Mouse (Mus musculus) lung, adult 2 months (tissue): ENCODE data around the gene Med27. TPM values are rescaled to one million over a fixed set of nuclear protein-coding genes. Genes with fewer than 3 reads are reported as not detected.

Experiments
- DNase-seq: peaks from one replicate; pipeline ENCODE4 v3.0.0; 2022
- H3K4me1 ChIP-seq: fragments of 200-500 bp; 2 replicates; pipeline ENCODE4 v1.6.1; 2011; ENCODE audit warnings: low read length; ENCODE audit not compliant: control insufficient read depth, insufficient read depth
- H3K4me3 ChIP-seq: fragments of 200-500 bp; replicated peaks from 2 replicates; pipeline ENCODE3; 2011; ENCODE audit warnings: low read depth, mild to moderate bottlenecking, control low read depth, low read length; ENCODE audit errors: extremely low read depth
- CTCF ChIP-seq: fragments of 200-500 bp; IDR thresholded peaks from 2 replicates; pipeline ENCODE4 v1.5.1; 2011; ENCODE audit warnings: mild to moderate bottlenecking, low read length, control low read depth; ENCODE audit not compliant: insufficient read depth
- POLR2A ChIP-seq: fragments of 200-500 bp; IDR thresholded peaks from 2 replicates; pipeline ENCODE4 v1.6.1; 2011; ENCODE audit warnings: low read depth, mild to moderate bottlenecking, control low read depth, low read length, borderline replicate concordance; ENCODE audit errors: extremely low read depth
- WGBS: fragments of 180-500 bp; shearing (Covaris S2); methylation state at CpG from one replicate; pipeline ENCODE4 v1.1.7; 2018; 5-methylcytosine and 5-hydroxymethylcytosine counted together
- polyA plus RNA-seq: library from polyadenylated mRNA; depleted of rRNA; stranded (reverse); fragments of >200 nt; gene quantifications from 2 replicates; pipeline ENCODE4 v1.2.3, GENCODE M21; 2012

The Med27 gene
- polyA plus RNA-seq, 1 experiment, result 38.7 TPM

DNA sequence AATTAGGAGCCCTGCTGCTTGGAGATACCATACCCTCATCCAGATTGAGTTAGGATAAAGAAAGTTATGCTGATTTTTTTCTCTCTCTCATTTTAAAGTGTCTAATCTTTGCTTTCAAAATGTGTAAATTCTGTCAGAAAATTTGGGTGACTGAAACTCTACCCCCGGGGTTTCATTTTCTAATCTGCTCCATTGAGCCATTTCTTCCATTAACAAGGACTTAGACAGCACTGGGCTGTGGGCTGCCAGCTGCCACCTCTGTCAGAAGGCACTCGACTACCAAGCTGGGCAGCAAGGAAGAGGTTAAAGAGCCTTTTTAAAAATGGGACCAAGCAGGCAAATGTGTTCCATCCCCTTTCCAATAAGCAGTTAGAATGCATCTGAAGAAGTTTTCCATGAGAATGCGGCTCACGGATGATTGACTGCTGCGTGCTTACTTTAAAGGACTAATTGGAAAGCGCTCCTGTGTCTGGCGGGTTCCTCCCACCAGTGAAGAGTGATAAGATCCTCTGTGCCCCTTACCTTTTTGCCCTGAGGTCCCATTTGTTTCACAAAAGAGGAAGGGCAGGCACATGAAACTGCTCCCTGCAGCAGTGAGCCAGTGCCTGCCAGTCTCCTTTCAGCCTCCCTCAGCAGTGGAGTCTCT lies 93.4 kb downstream of the Med27 start:
- H3K4me3 ChIP-seq, result no peak overlapping the region
- DNase-seq, result no peak
- 85% methylated on average over 7 of the region's 7 CpGs for WGBS
- no peak for TF ChIP-seq POLR2A
- TF ChIP-seq CTCF, result no peak
- peaks cover 14% of the 10 kb centered on the region for H3K4me1 ChIP-seq

DNA sequence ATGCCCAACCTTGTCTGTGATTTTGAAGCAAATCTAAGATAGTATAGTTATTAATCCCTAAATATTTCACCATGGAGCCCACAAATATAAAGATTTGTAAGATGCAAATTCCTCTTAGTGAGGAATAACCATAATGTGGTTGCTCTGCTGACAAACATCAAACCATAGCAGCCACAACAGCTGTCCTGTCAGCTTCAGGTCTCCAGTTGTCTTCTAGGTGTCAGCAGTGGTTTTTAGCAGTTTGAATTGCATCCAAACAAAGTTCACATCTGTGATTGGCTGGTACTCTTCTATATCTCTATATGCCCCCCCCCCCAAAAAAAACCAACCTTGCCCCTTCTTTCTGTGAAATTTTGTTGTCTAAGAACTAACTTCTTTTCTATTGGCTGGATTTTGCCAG lies 95.7 kb downstream of the Med27 start:
- peaks cover 12% of the 10 kb centered on the region for H3K4me1 ChIP-seq
- no peak for DNase-seq
- no peak overlapping the region for H3K4me3 ChIP-seq
- TF ChIP-seq CTCF, result no peak

DNA sequence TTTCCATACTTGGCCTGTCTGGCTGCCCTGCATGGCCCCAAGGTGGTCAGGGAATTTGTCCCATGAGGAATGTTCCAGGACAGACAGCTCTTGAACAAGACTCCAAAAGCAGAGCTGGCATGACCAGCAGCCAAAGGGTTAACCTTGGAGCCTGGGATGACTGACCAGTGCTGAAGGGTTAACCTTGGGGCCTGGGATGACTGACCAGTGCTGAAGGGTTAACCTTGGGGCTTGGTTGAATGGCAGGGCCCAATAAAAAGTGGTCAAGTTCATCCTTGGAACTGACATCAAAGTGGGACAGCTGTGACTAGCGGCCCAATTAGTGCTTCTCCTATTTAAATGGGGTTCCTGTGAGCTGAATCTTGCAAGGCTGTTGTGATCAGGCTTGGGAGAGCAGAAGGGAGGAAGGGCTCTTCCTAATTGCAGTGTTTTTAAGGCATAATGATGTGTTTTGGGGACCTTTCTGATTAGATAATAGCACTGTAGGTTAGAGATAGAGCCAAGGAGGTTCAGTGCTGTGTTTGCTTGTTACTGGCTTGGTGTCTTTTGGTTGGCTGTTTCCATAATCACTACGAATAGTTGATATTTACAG lies 97.1 kb downstream of the Med27 start:
- WGBS, result 83% methylated on average over 2 of the region's 2 CpGs
- Histone ChIP-seq H3K4me3 (no peak overlapping the region), H3K4me1 (peaks cover 6% of the 10 kb centered on the region)
- DNase-seq, result no peak
- TF ChIP-seq POLR2A (no peak), CTCF (no peak)

DNA sequence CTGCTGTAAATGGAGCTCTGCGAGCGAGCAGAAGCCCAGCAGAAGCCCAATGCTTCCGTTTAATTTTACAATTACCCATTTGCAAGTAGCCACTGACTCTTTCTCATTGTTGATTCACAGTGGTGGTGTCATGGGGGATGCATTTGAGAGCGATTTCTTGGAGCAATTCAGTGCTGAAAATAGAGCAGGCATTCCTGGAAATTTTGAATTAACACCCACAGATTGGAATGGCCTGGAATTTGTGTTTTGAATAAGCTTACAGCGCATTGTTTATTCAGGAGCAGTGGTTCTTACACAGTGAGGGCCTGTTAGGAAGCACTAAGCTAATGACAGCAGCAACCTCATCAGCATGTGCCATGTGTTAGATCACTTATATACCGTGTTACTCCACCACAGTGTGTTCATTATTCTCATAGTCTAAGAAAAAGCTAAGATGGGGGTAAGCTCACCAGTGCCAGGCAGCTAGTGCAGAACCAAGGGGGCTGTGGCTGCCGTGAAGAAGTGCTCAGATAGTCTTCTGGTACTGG lies 101.9 kb downstream of the Med27 start:
- Histone ChIP-seq H3K4me1 (peaks cover 6% of the 10 kb centered on the region), H3K4me3 (no peak overlapping the region)
- no peak for DNase-seq
- WGBS, result 63% methylated on average over 7 of the region's 7 CpGs
- TF ChIP-seq POLR2A, result no peak
- TF ChIP-seq CTCF, result no peak

DNA sequence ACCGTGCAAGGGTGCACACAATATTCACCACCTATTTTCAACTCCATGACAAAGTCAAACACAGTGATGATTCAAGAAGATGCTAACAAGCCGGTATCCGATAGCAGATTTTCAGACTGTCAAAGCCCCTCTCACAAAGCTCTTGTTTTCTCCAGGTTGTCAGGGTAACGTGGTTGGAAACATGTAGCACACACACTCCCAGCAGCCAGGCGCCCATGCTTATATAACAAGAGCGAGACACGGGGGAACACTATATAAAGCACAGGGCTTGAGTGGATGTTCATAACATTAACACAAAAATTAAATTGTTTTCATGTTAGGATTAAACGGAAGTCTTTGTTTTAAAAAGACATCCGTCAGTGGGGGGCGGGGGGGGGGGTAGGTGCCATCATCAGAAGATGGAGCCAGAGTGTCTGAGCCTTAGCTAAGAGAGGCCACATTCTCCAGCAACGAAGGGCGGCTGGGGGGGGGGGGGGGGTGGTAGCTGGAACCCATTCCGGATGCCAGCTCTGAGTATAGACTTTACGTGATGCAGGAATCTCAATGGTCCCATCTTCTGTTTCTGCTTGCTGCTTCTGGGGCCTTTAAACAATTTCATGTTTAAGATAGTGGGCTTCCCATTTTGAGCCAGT lies 104.9 kb downstream of the Med27 start:
- 46% methylated on average over 14 of the region's 14 CpGs for WGBS
- DNase-seq, result no peak
- no peak overlapping the region for H3K4me3 ChIP-seq
- TF ChIP-seq POLR2A (no peak), CTCF (no peak)
- peaks cover 12% of the 10 kb centered on the region for H3K4me1 ChIP-seq

DNA sequence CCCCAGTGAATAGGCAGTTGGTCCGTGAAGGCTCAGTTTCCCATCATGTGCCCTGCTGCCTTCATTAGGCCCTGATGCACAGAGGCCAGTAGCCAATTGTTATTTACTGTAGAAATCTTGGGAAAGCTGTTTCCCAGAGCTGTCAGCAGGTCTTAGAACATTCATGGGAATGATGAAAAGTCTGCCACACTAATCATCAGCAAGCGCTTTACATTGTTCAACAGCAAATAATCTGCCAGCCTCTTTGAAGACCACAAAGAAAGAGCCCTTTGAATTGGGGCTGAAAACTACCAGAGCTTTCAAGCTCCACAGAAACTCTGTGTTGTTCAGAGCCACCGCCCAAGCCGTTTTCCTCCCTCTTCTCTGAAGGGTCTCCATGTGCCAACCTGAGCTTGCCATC lies 106.8 kb downstream of the Med27 start:
- TF ChIP-seq CTCF, result no peak
- no peak for TF ChIP-seq POLR2A
- DNase-seq, result no peak
- H3K4me1 ChIP-seq, result peaks cover 12% of the 10 kb centered on the region
- WGBS, result 81% methylated on average over 4 of the region's 4 CpGs
- no peak overlapping the region for H3K4me3 ChIP-seq

DNA sequence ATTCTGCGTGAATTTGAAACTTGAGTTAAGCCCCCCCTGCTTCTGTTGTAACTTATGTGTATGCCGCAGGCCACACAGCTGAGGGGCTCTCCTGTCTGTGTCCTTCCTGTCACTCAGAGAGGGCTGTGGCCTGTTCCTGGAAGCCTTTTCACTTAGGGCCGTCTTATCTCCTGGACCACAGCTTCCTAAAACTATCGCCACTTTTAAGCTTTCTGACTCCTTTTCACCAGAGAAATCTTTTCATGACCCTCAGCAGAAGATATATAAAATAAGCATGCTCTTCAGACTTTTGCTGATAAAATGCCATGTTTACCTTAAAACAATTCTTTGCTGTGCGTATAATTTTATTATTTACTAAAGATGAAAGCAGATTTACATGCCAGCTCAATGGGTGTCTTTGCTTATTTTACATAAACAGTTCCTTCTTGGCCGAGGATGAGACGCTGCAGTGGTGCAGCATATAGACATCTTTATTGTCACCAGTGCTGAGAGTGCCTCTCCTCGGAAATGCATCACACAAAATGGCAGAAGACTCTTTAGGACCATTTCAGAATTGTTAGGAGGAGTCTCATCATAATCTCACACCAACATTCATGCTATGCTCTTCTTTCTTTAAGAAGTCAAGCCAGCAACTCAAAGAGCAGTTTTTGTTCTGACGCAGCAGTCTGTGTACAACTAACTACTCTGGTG lies 110.2 kb downstream of the Med27 start:
- Histone ChIP-seq H3K4me1 (peaks cover 7% of the 10 kb centered on the region), H3K4me3 (no peak overlapping the region)
- TF ChIP-seq POLR2A, result no peak
- TF ChIP-seq CTCF, result no peak
- 51% methylated on average over 9 of the region's 9 CpGs for WGBS
- no peak for DNase-seq

DNA sequence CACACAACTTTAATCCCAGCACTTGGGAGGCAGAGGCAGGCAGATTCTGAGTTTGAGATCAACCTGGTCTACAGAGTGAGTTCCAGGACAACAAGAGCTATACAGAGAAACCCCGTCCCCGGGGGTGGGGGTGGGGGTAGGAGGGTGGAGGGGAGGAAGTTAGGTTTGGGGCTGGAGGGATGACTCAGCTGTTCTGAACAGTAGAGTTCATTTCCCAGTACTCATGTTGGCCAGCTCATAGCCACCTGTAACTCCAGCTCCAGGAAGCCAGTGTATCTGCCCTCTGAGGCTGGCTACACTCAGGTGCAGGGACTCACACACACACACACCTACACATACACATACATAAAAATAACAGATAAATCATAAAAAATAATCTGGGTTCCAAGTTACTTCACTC lies 111.1 kb downstream of the Med27 start:
- Histone ChIP-seq H3K4me1 (peaks cover 7% of the 10 kb centered on the region), H3K4me3 (no peak overlapping the region)
- no peak for DNase-seq
- TF ChIP-seq POLR2A (no peak), CTCF (no peak)
- WGBS, result 38% methylated on average over 2 of the region's 2 CpGs

DNA sequence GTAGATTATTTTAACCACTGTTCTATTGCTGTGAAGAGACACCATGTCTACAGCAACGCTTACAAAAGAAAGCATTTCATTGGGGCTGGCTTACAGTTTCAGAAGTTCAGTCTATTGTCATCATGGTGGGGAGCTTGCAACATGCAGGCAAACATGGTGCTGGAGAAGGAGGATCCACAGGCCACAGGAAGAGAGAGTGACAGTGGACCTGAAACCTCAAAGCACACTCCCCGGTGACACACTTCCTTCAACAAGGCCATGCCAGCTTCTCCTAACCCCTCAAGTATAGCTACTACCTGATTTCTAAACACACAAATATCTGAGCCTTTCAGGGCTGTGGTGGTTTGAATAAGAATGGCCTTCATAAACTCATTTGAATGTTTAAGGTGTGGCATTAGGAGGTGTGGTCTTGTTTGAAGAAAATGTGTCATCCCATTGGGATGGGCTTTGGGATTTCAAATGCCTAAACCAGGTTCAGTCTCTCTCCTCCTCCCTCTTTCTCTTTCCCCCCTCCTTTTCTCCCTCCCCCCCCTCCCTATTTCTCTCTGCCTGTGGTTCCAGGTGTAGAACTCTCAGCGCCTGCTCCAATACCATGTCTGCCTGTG lies 111.8 kb downstream of the Med27 start:
- 85% methylated on average over 3 of the region's 3 CpGs for WGBS
- TF ChIP-seq POLR2A (no peak), CTCF (no peak)

More for the DNA sequence above, 111.8 kb downstream of the Med27 start:
- no peak overlapping the region for H3K4me3 ChIP-seq
- H3K4me1 ChIP-seq, result peaks cover 7% of the 10 kb centered on the region
- no peak for DNase-seq
